Mouse (Mus musculus) skeletal muscle tissue, adult 2 months (tissue): ENCODE data around the gene Urb1.

Experiments used
- DNase-seq: peaks from one replicate; pipeline ENCODE4 v3.0.0-alpha.2; 2012; ENCODE audit warnings: low read depth, low spot score

Gene Urb1

DNA sequence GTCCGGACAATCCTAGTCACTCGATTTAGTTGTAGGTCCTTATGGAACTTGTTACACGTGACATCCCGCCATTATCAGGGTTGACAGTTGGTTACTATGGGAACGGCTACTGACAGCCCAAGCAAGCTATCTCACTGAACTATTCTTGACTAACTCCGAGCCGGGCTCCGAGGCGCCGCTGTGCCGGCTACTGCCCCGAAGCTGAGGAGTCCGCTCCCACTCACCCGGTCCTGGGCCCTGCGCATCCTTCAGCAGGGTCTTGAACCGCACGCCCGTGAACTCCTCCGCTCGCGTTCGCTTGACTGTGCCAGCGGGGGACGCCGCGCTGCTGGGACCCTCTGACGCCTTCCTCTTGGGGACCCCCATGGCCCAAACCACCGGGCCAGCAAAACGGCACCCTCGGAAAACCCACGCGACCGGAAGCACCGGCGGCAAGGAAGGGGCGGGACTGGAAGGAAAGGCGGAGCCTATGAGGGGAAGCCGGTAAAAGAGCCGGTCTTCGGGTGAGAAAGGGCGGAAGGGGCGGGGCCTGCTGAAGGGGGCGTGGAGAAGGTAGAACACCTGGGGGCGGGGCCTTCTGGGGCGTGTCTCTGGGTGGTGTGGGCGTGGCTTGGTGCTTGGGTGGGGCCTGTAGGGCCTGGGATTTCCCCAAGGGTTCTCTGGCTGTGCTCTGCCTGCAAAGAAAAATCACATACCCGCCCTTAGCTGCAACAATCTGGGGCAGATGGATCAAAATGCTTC is at the start of gene Urb1:
Gene Urb1, minus strand, starts transcription at position 439 of the 741 bp plus-strand sequence.
- peak; percentile 95 for DNase-seq

- DNase-seq: no peak
Observed at GRCm38 (mm10) chr16:90858206-90858605, 48.0 kb upstream of the Urb1 start.

GRCm38 (mm10) chr16:90856552-90857200 is 46.5 kb upstream of the Urb1 start:
- DNase-seq: no peak

GRCm38 (mm10) chr16:90851621-90852334 is 41.6 kb upstream of the Urb1 start:
- no peak for DNase-seq

- DNase-seq: no peak
Observed at GRCm38 (mm10) chr16:90850881-90851280, 40.7 kb upstream of the Urb1 start.

DNA sequence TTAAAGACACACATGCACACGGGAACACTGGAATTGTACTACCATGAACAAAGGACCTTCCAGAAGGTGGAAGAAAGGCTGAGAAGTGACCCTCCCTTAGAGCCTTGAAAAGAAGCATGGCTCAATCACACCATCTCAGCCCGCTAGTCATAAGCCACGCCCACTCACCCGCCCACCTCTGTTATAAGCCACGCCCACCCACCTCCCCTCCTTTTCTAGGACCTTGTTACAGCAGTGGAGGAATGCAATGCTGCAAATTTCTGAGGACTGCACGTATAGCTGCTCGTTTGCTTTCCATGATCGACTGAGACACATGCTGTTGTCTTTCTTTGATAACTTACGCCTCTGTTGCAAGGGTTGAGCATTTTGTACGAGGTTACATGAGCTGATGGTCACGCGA is 39.0 kb upstream of the Urb1 start:
- DNase-seq: no peak

GRCm38 (mm10) chr16:90848697-90849096 is 38.5 kb upstream of the Urb1 start:
- no peak for DNase-seq

GRCm38 (mm10) chr16:90845591-90845990 is 35.4 kb upstream of the Urb1 start:
- no peak for DNase-seq

DNA sequence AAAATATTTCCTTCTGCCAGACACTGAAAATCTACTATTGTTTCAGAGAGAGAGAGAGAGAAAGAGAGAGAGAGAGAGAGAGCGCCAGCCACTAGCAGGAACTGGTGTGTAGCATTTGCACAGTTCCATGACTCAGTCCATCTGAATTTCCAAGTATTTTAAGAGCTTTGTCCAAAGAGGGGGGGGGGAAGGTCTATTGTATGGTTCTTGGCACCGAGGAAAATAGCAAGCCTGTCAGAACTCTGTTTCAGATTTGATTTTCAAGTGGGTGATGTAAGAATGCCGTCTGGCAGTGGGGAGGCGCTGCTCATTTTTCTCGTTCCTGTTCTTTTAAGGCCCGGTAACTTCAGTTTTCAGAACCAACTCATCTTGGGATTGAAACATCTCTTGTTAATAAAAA is 34.8 kb upstream of the Urb1 start:
- no peak for DNase-seq

- DNase-seq: no peak
Observed at GRCm38 (mm10) chr16:90842164-90842563, 32.0 kb upstream of the Urb1 start.

GRCm38 (mm10) chr16:90837431-90837830 is 27.2 kb upstream of the Urb1 start:
- DNase-seq: no peak

- DNase-seq: no peak
Observed at GRCm38 (mm10) chr16:90833041-90833791, 23.0 kb upstream of the Urb1 start.

DNA sequence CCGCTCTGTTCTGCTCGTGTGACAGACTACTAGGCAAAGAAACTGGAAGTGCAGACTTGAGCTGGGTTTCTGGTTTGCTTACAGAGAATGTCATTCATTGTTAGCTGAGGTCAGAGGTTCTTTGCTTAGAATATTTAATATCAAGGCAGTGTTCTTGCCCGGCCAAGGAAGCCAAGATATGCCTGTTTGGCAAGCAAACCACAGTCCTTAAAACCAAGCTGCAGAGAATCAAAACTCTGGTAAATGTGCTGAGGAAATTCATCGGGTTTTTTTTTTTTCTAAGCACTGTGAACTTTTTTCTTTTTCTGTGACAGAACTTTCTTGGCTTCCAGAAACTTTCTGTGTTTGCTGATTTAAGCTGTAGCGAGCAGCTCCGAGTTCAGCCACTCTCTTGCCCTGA is 22.3 kb upstream of the Urb1 start:
- no peak for DNase-seq

DNA sequence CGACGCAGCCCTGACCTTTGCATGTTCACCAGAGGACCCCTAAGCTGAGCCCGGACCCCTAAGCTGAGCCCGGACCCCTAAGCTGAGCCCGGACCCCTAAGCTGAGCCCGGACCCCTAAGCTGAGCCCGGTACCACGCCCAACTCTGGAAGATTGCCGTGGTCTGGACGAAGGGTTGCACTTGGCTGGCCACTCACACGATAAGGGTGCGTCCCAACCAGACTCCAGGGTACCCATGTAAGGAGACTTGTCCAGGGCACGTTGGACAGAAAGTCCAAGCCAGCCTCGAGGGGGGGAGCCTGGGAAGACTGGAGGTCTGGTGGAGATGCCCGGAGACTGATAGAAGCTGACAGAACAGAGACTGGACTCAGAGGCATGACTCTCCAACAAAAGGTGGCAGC is 21.5 kb upstream of the Urb1 start:
- no peak for DNase-seq

DNA sequence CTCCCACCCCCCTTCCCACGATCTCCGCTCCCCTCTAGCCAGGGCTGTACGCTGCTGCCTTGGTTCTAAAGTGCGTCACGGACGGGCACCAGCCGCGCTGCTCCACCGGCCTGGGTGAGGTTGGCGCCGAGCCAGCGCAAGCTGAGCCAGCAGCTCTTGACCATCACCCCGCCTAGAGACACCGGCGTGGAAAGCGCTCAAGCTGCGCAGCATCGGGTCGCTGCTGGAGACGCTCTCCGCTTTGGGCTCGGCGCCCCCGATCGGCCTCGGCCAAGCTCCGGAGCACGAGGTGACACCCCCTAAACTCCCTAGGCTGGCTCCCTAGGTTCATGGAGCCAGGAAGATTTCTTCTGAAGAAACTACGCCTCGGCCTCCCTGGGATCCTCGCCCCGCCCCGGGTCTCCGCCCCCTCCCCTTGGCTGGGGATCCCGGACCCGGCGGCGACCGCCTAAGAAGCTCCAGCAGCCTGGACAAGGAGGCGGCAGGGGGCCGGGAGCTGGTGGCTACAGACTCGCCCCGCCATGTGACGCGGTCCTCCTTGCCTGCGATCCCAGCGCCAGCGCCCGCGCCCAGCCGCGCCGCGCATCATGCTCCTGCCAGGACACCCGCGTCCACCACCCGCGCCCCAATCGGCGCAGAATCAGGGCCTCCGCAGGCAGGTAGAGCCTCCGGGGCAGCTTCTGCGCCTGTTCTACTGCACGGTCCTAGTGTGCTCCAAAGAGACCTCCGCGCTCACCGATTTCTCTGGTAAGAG is 20.6 kb upstream of the Urb1 start:
- peak; percentile 48 for DNase-seq

DNA sequence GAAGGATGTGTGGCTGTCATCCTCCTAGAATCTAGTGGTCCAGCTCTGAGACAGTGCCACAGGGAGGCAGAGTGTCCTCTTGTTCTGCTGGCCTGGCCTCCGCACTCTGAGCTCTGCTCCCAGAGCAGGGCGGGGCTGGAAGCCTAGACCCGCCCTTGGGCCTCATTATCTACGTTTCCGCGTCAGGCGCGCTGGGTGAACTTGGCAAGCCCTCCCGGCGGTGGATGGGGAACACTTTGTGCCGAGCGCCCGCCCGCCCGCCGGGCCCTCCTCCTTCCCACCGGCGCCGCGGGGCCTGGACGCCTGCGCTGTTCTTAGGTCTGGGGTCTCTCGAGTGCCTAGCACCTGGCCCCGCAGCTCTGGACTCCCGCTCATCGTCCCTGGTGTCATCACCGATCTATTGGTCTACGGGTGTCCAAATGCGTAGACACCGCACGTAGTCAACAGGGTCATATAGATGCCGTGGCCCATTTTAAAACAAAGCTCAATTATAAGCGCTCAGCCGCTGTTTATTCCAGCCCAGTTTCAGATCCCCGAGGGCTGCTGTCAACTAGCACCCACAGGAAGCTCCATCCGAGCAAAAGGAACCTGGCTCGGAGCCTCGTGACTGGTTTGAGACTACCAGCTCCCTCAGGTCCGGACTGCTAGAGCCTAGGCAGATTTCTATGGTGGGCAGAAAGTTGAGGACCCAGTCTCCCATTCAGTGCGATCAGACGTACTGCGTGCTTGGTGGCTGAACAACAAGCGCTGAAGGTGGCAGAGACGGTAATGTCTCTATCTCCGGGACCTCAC is 19.9 kb upstream of the Urb1 start:
- DNase-seq: peak; percentile 75

GRCm38 (mm10) chr16:90829136-90829535 is 18.9 kb upstream of the Urb1 start:
- DNase-seq: no peak

GRCm38 (mm10) chr16:90827498-90827897 is 17.3 kb upstream of the Urb1 start:
- DNase-seq: no peak

DNA sequence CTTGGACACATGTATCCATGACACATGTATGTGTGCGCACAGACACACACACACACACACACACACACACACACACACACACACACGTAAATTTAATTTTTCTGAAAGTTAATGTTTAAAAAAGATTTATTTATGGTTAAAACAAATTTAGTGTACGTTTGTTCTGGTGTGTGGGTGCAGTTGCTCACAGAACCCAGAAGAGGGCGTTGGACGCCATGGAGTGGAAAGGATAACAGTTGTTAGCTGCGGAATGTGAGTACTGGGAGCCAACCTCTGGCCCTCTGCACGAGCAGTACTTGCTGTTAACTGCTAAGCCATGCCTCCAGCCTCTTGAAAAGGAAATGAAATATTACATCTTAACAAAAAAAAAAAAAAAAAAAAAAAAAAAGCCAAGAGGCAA is 16.2 kb upstream of the Urb1 start, which contains the start of gene Eva1c:
Gene Eva1c, plus strand, starts transcription at position 263 of the 400 bp plus-strand sequence.
- DNase-seq: no peak

GRCm38 (mm10) chr16:90826041-90826440 is 15.8 kb upstream of the Urb1 start:
- no peak for DNase-seq
